Mouse (Mus musculus): Measurements from ENCODE around the gene Ssxb3. TPM values are rescaled to one million over a fixed set of nuclear protein-coding genes. Genes with fewer than 3 reads are reported as not detected.
"Not testable (repeated sequence)": the region's sequence is repeated elsewhere in the genome, so short reads cannot be mapped to it uniquely, and the experiment has no call there.

Gene Ssxb3
- not detected in 2 replicates for polyA plus RNA-seq (2015; fragmentation: Nextera tagmentation; extraction: Ambion mirVana)

DNA sequence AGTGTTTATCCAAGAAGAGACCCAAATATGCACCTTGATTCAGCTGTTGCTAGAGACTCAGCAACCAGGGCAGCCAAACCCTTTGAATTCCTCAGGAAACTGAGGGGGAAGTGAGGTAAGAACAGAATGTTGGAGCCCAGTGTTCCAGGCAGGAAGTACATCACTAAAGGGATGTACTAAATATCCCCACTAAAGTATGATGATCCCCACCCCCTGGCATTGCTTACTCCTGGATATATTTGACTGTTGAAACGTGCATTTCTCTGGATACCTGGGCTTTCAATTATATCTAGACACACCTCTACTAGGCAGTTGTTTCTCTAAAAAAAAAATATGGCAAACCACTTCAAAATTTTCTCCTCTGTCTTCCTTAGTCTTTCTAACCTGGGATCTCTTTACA, at the start of gene Ssxb3:
Ssxb3 (minus strand) TSS at position 101 of the 400 bp plus-strand sequence.
- H3K27me3 ChIP-seq; H3K4me2 ChIP-seq; H3K4me3 ChIP-seq (replicated peaks); H3K4me1 ChIP-seq (replicated peaks); DNase-seq; H3K27ac ChIP-seq; H3K9me3 ChIP-seq (replicated peaks); ATAC-seq (ENCODE audit: low read depth); H3K36me3 ChIP-seq; H3K9ac ChIP-seq: not testable (repeated sequence)
- WGBS (ENCODE audit: insufficient replicate concordance) = 17% methylated on average over 1 of the region's 1 CpGs

DNA sequence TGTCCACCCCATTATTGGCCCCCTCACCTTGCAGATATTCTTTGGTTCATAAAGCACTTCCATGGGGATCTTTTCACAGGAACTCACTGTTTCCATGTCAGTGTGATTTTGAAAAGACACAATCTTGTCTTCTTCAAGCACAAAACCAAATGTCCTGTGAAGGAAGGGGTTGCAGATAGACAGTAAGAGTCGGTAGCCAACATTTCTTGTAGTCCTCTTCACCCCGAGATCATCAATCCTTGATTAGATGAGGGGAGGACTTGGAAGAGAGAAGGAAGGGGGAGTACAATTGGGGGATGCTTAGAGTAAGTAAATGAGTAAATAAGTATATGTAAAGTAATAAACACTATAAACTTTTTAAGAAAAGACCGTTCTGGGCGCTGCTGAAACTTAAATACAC, 43.5 kb downstream of the Ssxb3 start, which contains the start of gene Ssxb6:
Ssxb6 (minus strand) TSS at position 101 of the 400 bp plus-strand sequence.
- DNase-seq; H3K9ac ChIP-seq; H3K27me3 ChIP-seq; H3K36me3 ChIP-seq; H3K4me1 ChIP-seq (replicated peaks); H3K9me3 ChIP-seq (replicated peaks); H3K4me3 ChIP-seq (replicated peaks); H3K4me2 ChIP-seq; ATAC-seq (ENCODE audit: low read depth); H3K27ac ChIP-seq: not testable (repeated sequence)
- whole genome bisulfite sequencing (ENCODE audit: insufficient replicate concordance) = 47% methylated on average over 4 of the region's 4 CpGs

Other genes with a start within 250 kb of the Ssxb3 start
- gene Ssxb9, start 224.8 kb downstream of the Ssxb3 start, polyA plus RNA-seq (2015; fragmentation: Nextera tagmentation; extraction: Ambion mirVana) = not detected in 2 replicates
- gene Ssxb1, start 178.5 kb downstream of the Ssxb3 start, polyA plus RNA-seq (2015; fragmentation: Nextera tagmentation; extraction: Ambion mirVana) = not detected in 2 replicates
- gene Ssxb2, start 130.1 kb downstream of the Ssxb3 start, polyA plus RNA-seq (2015; fragmentation: Nextera tagmentation; extraction: Ambion mirVana) = not detected in 2 replicates
- not detected in 2 replicates for gene Gm14459, start 66.9 kb downstream of the Ssxb3 start, polyA plus RNA-seq (2015; fragmentation: Nextera tagmentation; extraction: Ambion mirVana)
- not detected in 2 replicates for gene Ssxb6, start 43.6 kb downstream of the Ssxb3 start, polyA plus RNA-seq (2015; fragmentation: Nextera tagmentation; extraction: Ambion mirVana)
- gene Ssxb8, start 99.0 kb upstream of the Ssxb3 start, polyA plus RNA-seq (2015; fragmentation: Nextera tagmentation; extraction: Ambion mirVana) = not detected in 2 replicates
- gene Ssx9, start 156.6 kb upstream of the Ssxb3 start, polyA plus RNA-seq (2015; fragmentation: Nextera tagmentation; extraction: Ambion mirVana) = not detected in 2 replicates
- not detected in 2 replicates for gene Ssxb5, start 211.9 kb upstream of the Ssxb3 start, polyA plus RNA-seq (2015; fragmentation: Nextera tagmentation; extraction: Ambion mirVana)

Measured in liver, embryonic 13.5 days (tissue).